Mouse (Mus musculus): ENCODE measurements around the gene Calr3. TPM values are rescaled to one million over a fixed set of nuclear protein-coding genes. Genes with fewer than 3 reads are reported as not detected.

Gene Calr3
- total RNA-seq, 2 experiments from 2014 or later, result 1.3 to 2.0 TPM

DNA sequence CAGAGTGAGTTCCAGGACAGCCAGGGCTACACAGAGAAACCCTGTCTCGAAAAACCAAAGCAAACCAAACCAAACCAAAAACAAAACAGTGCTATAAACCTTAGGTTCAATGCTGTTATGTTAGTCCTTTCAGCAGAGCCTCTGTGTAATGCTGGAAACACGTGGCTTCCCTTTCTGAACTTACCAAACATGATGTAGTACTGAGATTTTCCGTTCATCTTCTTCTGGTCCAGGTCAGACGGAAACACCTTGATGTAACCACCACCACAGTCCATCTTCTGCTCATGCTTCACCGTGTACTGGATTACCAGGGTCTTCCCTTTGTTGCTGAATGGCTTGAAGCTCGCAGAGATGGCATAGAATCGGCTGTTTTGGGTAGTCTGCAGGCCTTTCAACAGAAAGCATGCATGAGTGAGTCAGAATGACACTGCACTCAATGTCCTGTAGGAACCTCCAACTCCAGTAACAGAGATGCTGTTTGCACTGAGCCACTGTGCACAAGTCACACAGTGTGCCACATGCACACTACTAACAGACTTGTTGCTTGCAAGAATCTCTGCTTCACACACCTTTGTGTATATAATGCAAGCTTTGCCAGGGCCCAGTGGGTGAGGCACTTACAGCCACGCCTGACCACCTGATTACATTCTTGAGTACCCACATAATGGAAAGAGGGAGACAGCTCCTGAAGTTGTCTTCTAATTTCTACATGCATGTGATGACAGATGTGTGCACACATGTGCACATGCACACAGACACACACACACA lies 5.2 kb downstream of the Calr3 start:
- no peak for DNase-seq (ENCODE audit: low spot score in 2 of 2)

DNA sequence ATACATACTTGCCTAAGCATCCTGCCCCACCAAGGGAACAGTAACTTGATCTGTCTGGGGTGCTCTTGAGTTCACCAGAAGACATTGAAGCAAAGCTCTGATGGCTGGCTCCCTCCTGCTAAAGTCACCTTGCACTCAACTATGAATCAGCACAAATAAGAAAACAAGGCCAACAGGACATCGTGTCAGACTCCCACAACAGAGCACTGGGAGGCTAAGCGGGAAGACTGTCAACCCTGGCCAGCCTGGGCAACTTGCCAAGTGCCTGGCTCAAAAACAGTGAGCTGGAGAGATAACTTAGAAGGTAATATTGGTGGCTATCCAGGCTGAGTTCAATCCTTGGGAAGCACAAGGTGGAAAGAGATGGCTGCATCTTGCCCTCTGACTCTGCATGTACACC lies 8.7 kb downstream of the Calr3 start:
- DNase-seq (ENCODE audit: low spot score in 2 of 2), result peak in 1 of 2 experiments; percentile 28

DNA sequence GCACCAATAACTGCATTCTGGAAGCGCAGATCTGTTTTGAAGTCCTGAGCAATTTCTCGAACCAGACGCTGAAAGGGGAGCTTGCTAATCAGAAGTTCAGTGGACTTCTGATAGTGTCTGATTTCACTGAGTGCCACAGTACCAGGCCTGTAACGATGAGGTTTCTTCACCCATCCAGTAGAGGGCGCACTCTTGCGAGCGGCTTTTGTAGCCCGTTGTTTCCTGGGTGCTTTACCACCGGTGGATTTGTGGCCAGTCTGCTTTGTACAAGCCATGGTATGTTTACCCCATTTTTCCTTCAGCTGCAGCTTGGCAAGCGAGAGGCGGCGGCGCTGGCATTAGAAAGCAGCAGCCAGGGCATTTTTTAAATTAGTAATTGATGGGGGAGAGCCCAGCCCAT lies 14.0 kb downstream of the Calr3 start:
- no peak for DNase-seq (ENCODE audit: low spot score in 2 of 2)

DNA sequence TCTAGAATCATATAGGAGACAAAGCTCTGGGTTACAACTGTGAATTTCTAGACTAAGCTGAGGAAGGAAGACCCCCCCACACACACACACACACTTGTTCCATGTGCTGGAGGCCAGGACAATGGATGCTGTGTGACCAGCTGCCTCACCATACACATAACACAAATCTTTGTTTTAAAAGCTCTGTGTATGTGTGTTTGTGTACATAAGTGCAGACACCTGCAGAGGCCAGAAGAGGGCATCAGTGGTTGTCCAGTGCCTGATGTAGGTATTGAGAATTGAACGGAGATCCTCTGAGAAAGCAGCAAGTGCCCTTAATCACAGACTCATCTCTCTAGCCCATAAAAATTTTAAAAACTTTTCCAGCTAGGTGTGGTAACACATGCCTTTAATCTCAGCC lies 20.7 kb downstream of the Calr3 start:
- no peak for DNase-seq (ENCODE audit: low spot score in 2 of 2)

DNA sequence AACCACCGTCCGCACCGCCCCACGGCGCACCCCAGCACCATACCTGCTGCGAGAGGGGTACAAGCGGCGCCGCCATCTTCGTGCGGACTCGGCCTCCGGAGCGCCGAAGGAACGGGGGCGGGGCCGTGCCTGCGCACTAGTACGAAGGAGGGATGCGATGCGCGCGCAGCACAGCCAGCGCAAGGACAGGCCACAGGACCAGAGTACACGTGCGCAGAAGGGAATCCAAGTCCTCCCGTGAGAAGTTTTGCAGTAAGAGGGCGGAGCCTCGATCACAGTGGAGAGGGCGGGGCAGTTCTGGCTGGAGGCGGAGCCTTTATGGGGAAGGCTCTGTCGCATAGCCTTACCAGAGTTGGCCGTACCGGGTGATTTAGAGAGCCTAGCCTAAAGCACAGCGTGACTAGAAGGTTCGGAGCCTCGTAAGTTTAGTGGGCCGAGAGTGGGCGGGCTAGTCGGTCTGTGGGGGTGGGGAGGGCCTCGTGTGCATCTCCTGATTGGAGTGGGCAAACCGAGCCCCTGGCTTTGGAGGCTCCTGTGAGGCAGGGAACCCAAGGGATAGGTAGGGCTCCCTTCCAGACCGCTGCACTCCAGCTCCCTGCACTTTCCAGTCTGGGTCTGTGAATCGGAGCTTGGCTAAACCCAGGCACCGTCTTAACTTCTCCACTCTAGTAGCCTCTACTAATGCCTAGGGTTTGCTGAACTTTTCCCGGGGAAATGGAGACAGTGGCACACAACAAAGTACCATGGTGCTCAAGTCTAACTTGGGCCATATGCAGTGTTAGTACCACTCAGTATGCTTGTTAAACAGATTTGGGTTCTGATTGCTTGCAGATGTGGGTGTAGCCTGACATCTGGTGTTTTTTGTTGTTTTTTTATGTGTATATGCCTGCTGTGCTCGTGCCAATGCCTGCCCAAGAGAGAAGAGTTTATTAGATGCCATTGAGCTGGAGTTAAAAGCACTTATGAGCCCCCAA lies 22.0 kb downstream of the Calr3 start, which contains the start of gene Eps15l1:
Eps15l1 (minus strand) TSS at position 99 of the 974 bp plus-strand sequence.
- DNase-seq (ENCODE audit: low spot score in 2 of 2), result peak; percentile 96 to 99

DNA sequence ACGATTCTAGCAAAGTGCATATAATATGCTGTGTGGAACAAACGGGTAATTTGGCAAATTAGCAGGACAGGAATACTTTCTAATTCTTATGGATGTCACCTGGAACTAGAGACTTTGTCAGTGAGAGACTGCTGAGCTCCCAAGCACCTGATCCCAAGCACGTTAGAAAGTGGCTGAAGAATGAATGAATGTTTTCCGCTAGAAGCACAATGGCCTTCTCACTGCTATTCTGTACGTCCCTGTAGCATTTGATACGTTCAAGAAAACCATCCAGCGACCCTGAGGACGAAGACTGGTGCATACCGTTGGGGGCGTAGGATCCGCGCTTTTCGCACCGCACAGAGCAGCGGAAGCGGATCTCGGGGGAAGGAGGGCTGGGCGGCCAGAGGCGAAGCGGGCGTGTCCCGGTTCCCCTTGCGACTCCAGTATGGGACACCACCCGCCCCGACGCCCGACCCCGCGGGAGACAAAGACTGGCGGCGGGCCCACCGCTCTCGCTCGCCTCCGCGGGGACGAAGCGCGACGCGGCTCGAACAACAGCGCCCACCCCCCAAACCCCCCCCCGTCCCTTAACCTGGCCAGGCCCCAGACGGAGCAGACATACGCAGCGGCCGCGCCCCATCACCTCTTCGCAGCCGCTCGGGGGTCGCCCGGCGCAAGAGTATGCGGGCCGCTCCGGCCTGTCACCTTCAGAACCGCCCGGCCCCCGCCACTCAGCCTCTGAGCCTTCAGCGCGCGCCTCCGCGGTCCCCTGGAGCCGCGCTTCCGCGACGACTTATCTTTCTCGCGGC lies 22.9 kb downstream of the Calr3 start:
- DNase-seq (ENCODE audit: low spot score in 2 of 2), result peak; percentile 43 to 63

DNA sequence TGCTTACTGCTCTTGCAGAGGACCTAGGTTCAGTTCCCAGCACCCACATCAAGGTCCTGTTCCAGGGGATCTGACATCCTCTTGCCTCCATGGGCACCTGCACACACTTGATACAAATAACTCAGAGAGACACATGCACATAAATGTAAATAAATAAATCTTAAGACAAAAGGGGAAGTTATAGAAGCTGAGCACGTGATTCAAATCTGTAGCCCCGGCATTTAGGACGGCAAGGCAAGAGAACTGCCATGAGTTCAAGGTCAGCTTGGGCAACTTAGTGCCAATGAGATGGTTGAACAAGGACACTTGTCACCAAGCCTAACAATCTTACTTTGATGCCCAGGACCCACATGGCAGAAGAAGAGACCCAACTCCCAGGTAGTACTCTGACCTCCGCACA lies 25.6 kb downstream of the Calr3 start:
- no peak for DNase-seq (ENCODE audit: low spot score in 2 of 2)

DNA sequence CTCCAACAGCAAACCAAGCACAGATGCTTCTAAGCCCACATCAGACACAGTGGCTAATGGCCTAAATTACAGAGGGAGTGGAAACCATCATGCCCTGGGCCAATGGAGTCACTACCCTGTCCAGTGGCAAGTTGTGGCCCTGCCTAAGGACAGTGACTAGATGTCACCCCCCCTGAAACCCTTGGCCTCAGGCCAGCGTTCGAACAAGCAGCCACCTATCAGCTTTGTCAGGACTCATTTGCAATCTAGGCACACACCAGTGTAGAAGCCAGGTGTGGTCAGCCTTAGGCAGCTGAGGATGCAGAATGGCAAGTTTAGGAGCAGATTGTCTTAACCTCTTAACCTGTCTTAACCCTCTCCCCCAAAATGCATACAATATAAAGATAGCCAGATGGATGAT lies 28.4 kb downstream of the Calr3 start:
- DNase-seq (ENCODE audit: low spot score in 2 of 2), result no peak

DNA sequence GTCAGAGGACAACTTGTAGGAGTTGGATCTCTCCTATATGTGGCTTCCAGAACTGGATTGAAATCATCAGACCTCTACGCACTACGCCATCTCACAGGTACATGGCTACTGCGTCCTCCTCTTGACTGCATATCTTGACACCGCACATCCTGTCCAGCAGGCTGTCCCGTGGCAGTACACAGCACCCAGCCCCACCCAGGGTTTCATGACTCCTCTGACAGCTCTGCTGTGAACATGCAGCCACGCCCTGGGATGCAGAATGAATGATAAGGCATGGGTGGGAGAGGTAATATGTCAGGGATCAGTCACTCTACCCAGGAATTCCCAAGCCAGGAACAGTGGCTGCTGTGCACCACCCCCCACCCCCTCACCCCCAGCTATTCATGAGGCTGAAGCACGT lies 29.8 kb downstream of the Calr3 start:
- DNase-seq (ENCODE audit: low spot score in 2 of 2), result no peak

DNA sequence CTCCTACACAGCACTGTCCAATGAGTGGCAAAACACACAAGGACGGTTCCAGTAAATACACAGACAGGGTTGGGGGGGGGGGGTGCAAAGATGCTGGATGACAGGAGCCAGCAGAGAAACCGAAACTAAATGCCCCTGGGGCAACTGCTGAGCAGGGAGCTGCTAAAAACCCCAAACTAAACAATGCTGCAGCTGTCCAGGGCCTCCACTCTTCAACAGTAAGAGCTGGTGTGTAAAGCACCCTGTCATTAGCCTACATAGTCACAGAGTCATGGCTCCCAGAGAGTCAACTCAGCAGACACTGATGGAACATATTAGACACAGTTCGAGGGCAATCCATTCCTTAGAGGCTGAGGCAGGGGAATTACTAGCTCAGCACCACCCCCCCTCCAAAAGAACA lies 34.2 kb downstream of the Calr3 start:
- DNase-seq (ENCODE audit: low spot score in 2 of 2), result no peak

DNA sequence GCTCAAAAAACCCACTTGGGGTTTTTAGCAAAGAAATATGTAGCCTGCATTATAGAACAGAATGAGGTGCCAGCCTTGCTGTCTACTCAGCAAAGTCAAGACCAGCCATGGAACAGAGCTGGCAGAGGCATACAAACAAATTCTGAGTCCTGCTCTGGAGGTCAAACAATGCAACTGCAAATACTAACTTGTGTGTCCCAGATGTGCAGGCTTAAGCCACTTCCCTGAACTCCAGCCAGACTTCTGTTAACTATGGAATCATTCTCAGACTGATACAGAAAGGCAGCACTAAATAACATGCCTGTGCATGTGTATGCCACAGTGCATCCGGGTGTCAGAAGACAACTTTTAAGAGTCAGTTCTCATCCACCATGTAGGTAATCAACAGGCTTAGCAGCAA lies 35.8 kb downstream of the Calr3 start:
- no peak for DNase-seq (ENCODE audit: low spot score in 2 of 2)

DNA sequence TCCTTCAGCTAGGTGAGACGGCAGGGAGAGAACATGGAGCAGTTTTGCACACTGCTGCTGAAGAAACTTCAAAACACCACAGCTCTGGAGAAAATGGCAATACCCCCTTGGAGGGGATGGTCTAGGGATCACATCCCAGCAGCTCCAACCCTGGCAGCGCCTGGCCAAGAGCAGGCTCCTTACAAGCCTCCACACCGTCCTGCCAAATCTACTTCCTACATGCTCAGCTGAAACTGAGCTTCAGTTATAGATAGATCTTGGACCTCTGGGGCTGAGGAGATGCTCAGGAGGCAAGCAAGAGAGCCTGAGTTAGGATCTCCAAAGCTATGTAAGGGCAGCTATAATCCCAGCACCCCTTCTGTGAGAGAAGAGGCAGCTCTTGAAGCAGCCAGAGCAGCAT lies 40.7 kb downstream of the Calr3 start:
- DNase-seq (ENCODE audit: low spot score in 2 of 2), result no peak

DNA sequence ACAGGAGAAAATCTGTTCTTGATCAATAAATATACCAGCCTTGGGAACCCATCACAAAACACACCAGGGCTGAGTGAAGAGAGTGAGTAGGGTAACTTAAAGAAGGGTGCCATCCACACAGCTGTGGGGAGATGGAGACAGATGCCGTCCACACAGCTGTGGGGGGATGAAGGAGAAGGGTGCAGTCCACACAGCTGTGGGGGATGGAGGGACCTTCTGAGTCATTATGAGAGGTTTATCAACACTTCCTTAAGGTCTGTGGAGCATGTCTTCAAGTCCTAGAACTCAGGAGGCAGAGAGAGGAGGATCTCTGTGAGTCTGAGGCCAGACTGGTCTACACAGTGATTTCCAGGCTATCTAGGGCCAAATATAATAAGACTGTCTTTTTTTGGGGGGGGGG lies 42.3 kb downstream of the Calr3 start:
- DNase-seq (ENCODE audit: low spot score in 2 of 2), result no peak

DNA sequence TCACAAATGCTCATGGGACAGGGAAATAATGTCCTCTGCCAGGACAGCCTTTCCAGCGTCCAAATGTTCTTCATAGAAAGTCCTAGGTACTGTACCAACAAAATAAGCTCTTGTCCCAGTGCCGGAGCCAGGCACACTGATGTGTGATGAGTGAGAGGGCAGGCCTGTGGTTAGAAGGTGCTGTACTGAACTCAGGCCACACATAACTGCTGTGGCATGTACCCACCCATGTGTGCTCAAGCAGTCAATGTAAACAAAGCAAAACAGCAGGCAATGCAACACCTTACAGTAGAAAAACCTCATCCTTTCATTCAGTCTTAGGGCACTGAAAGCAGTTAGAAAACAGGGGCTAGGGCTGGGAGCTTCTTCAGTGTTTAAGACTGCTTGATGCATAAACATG lies 57.9 kb downstream of the Calr3 start:
- no peak for DNase-seq (ENCODE audit: low spot score in 2 of 2)

DNA sequence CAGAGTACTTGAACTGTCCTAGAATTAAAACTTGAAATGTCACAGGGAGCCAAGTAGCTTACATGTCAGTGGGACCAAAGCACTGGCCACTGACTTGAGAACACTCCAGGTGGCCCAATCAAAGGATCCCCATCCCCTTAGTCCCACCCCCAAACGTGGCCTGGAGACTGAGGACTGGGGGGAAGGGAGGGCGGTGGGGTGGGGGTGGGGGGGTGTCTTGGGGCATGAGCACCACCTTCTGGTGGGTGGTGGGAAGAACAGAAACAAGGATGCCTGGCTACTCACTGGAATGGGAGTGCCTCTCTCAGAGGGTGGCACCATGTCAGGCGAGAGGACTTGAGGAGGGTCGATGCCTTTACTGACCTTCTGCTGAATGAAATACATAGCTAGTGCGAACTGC lies 61.3 kb downstream of the Calr3 start:
- DNase-seq (ENCODE audit: low spot score in 2 of 2), result no peak

DNA sequence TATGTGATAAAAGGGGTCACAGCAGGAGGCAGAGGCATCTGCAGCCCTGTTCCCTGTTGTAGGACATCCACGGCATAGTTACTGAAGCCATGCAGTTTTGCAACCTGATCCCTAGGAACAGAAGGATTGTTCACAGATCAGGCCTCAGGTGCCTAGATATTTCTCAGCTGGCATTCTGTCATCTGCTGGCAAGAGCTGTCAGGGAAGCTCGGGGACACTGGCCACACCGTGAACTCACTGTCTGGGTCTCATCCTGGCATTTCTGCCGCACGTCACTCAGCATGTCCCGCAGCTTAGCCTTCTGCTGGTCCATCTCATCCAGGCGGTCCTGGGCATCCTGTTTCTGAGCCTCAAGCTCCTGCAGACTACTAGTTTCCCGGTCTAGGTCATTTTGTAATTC lies 63.0 kb downstream of the Calr3 start:
- no peak for DNase-seq (ENCODE audit: low spot score in 2 of 2)

DNA sequence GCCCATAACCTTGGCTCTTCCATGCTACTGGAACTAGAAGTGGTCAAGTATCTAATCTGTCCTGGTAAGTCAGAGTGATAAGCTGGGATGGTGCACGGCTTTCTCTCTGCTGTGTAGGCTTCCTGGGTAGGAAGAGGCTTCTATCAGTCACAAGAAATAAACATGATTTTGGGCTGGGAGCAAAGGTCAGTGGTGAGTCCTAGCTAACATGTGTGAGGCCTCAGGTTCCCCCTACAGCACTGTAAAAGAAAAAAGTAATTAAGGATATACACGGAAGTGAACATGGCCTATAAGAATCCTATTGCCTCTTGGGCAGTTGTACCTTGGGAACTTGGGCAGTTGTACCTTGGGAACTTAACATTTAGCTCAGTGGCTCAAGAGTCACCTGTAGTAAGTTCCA lies 66.8 kb downstream of the Calr3 start:
- DNase-seq (ENCODE audit: low spot score in 2 of 2), result no peak

DNA sequence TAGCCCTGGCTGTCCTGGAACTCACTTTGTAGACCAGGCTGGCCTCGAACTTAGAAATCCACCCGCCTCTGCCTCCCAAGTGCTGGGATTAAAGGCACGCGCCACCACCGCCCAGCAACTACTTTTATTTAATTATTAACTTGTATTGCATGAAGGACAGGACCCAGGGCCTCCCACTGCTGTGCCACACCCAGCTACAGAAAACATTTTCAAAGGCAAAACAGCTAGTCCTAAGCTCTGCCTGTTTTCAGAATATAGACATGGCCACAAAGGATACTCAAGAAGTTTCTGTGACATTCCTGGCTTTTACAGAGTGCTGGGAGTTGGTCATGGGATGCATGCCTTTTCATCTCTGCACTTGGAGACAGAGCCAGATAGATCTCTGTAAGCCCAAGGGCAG lies 67.4 kb downstream of the Calr3 start:
- no peak for DNase-seq (ENCODE audit: low spot score in 2 of 2)

DNA sequence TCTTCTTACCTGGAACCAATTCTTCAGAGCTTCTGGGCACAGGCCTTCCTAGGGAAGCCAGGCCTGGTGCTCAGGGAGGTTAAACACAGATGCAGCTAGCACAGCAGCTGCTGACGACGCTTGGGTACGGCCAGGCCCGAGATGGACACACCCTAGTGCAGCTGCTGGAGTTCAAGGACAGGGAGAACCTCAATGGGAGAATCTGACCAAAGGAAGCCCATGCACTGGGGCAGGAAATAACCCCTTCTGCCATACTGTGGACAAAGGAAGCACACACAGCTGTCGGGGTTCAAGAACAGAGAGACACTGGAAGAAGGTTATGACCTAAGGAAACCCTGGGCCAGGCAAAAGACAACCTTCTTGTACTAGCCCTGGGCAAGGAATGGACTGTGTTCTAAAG lies 68.5 kb downstream of the Calr3 start:
- no peak for DNase-seq (ENCODE audit: low spot score in 2 of 2)

All from gastrocnemius, postnatal 4 days (tissue).